Mouse (Mus musculus) left cerebral cortex, adult 8-10 months (tissue): Measurements from ENCODE around the gene Mxra8. TPM values are rescaled to one million over a fixed set of nuclear protein-coding genes. Genes with fewer than 3 reads are reported as not detected.

Source experiments
- DNase-seq, 2 experiments: peaks; one replicate each; pipeline ENCODE4 v3.0.0; 2022; ENCODE audit warnings: low spot score in 2 of 2
- microRNA-seq, 2 experiments: library from miRNA; unstranded; fragments of <30 nt; microRNA quantifications; one replicate each; pipeline ENCODE4 v1.2.0; 2022
- total RNA-seq, 4 experiments: library from RNA; stranded (reverse); gene quantifications; 2 replicates each; pipeline ENCODE4 v1.2.4; 2022

Mxra8 gene
- total RNA-seq, 4 experiments from 2014 or later: 8.9 to 10.3 (median 9.3) TPM

DNA sequence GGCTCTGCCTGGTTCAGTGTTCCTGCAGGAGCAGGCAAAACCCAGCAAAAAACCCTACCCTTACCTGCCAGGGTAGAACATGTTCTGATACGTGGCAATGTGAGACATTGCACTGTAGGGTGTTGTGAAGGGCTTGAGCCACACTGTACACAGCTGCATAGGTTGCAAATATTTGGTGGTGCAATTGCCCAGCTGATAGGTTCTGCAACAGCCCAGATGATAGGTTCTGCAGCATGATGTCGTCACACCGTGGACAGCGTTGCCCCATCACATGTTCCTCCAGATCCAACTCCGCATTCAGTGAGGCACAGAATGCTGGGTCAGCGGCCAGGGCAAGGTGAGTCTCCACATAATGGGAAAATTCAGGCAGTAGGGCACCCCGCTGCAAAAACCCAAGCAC lies 22.3 kb downstream of the Mxra8 start:
- DNase-seq: no peak

DNA sequence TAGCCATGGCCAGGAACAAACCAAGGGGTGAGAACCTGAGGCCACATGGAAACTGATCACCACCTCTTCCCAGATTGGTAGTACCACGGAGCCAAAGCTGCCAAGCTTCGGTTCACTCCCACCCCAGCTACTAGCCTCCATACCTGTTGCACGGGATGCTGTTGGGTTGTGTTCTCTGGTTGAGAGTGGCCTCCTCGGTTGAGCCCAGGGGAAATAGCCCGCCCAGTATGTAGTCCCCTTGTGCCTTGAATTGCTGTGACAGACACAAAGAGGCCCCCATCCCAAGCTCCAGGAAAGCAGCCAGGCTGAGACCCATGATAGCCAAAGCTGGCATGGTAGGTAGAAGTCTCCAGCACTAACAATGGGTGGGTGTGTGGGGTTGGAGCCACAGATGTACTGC lies 23.5 kb downstream of the Mxra8 start, which contains the start of gene Tas1r3:
Gene Tas1r3, minus strand, starts transcription at position 362 of the 400 bp plus-strand sequence.
- DNase-seq: no peak

DNA sequence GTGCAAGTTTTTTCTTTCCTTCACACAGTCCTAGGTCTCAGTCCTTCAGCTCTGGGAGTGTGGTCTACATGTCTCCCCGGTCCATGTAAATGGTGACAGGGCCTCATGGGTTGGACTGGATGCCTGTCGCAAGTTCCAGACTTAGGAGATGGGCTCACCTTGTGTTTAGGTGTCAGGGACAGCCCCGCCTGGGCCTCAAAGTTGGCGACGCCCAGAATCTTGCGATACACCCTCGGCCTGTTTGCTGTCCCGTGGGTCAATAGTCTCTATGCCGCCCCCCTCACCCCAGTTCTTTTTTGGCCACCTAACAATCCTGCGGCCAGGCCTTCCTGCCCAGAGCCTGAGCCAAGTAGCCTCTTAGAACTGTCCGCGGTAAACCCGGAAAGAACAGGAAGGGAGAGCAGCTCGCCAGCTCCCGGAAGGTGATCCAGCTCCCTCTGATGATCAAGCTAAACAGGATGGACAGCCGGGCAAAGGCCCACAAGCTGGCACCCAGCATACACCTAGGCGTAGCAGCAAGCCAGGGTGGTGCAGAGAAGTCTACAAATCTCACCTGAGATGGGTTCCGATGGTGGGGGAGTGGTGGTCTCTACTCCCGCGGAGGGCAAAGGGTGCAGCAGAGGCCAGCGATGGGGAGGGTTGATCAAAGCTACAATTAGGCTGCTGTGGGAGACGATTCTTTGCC lies 29.3 kb downstream of the Mxra8 start:
- no peak for DNase-seq

DNA sequence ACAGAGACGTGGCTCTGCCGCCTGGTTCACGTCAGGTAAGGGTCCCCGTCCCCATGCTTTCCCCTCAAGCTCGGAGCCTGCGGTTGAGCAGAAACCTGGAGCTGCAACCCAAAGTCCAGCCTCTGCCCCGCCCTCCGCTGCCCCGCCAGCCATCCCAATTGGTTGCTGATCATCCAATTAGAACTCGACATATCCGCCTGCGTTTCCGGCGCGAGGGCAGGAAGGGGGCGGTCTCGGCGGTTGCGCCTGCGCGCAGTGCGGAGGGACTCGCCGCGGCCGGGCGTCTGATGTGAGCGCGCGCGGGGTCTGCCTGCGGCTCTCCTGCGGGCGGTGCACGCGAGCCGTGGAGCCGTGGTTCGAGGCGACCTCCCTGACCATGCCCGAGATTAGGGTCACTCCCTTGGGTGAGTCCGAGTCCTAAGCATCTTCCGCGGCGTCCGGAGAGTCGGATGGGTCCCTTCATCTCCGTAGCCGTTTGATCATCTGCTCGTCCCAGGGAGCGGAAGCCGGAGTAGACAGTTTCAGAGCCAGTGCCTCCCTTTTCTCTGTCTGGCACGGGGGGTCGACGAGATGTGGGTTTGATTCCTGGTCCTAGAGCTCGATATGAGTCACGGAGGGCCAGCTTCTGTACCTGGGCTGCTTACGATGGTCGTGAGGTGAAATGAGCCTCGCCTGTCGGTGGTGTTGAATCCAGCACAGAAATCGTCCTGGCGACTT lies 30.0 kb downstream of the Mxra8 start, which contains the start of the genes Cptp and Ints11:
Gene Cptp, minus strand, starts transcription at position 124 of the 717 bp plus-strand sequence.
Gene Ints11, plus strand, starts transcription at position 230 of the 717 bp plus-strand sequence.
- peak; percentile 90 to 91 for DNase-seq

DNA sequence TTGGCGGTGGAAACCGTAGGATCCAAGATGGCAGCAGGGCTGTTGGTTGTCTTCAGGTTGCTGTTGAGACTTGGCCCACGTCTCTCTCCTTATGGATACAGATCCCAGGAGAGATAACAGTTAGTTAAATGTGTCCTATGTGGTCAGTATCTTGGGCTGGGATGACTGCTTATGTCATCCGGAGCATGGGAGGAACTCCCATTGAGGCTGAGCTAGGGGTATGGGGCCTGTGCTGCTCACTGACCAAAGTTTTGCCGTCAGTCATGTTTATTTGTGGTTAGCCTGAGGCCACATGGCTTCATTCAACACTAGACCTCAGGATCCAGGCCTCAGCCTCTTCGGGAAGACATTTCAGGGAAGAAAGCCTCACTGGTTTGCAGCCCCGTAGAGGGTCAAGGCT lies 31.9 kb downstream of the Mxra8 start:
- no peak for DNase-seq

DNA sequence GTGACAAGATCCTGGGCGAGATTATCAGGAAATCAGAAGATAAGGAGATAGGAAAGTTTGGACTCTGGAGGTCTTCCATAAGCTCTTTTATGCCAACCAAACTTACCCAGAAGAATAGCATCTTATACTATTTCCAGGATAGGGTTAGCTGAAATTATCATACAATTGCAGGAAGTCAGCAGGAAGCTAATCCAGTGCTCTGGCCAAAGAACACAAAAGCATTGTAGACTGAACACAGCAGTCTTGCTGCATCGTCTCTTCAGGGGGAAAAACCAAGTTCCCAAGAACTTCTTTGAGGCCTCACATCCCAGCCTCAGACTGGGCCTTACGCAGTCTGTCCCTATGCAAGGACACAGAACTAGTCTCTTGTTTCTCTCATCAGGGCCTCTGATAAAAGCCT lies 44.1 kb downstream of the Mxra8 start:
- no peak for DNase-seq

DNA sequence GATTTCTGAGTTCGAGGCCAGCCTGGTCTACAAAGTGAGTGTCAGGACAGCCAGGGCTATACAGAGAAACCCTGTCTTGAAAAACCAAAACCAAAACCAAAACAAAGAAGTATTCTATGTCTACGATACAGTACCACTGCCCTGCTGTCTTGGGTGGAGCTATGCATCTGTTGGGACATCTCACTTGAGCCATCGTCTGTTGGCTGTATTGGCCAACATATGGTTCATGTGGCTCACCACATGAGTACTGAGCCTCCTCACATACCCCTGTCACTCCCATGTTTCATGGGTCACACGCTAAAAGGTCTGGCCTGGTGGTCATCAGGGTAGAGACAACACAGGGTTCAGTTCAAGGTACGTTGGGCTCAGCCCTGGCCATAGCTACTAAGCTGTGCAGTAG lies 46.9 kb downstream of the Mxra8 start:
- no peak for DNase-seq

DNA sequence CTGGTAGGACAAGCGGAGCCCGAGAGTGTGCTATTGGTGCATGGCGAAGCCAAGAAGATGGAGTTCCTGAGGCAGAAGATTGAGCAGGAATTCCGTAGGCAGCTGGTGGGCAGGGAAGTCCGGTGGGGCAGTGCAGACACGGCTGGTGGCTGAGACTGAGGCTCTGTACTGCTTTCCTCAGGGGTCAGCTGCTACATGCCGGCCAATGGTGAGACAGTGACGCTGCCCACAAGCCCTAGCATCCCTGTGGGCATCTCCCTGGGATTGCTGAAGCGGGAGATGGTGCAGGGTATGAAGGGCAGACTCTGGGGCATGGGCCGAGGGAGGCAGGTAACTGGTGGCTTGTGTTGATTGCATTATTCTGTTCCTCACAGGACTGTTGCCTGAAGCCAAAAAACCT lies 48.2 kb downstream of the Mxra8 start:
- DNase-seq: no peak

DNA sequence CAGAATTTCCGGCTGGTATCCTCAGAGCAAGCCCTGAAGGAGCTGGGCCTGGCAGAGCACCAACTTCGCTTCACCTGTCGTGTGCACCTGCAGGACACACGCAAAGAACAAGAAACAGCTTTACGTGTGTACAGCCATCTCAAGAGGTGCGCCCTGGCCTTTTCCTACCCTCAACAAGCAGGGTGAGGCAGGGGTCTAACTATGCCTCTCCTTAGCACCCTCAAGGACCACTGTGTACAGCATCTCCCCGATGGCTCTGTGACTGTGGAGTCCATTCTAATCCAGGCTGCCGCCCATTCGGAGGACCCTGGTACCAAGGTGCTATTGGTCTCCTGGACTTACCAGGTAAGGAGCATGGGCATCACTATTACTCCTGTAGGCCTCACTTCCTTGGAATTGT lies 48.7 kb downstream of the Mxra8 start:
- DNase-seq: no peak

DNA sequence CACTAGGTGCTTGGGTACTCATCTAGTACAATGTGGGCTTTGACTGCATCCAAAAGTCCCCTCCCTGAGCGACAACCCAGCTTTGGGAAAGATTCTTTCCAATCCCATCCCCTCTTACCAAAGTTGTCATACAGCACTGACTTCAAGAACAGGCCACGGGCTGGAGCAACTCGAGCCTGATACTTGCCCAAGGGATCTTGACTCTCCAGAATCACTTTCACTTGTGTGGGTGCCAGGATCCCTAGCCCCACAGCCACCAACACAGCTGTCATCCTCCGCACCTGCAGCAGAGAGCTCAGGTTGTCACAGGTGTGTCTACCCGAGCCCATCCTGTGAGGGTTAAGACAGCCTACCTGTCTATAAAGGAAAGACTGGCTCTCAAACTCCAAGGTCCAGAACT lies 49.8 kb downstream of the Mxra8 start:
- no peak for DNase-seq

DNA sequence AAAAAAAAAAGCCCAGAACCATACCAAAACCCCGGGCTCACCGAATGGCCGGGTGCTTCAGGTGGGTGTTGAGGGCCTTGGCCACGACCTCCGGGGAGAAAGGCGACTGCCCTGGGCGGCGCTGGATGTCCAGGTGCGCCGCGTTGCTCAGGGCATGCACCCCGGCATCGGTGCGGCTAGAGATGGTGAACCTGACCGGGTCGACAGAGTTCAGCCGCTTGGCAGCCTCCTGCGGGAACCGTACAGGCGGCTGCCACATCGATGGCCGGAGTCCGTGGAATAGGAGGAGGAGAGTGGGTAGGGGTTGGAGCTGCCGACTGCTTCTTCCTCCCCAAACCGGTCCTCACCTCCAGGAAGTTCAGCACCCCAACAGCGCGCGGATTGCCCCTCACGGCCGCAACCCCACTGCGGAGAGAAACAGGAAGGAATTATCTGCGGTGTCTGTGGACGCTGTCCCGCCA lies 51.6 kb downstream of the Mxra8 start:
- DNase-seq: peak in 1 of 2 experiments; percentile 21

DNA sequence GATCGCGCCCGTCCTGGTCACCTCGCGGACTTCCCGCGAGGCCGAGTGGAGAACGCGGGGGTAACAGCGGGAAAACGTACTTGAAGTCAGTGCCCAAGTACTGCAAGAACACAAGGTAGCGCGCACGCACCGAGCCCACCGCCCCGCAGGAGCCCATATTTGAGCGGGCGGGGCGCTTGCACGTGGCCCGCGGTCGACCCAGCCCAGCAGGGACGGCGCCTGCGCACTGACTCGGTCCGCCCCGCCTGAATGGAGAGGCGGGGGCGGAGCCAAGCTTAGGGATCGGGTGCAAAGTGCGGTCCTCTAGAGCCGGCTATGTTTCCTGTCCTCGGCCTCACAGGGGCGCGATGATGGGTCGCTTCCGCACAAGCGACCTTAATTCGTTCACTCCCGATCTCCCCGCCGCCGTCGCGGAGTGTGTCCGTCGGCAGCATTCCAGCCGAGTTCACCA lies 52.1 kb downstream of the Mxra8 start, which contains the start of the genes Pusl1 and Acap3:
Gene Pusl1, minus strand, starts transcription at position 231 of the 451 bp plus-strand sequence.
Gene Acap3, plus strand, starts transcription at position 272 of the 451 bp plus-strand sequence.
- peak; percentile 87 to 94 for DNase-seq

DNA sequence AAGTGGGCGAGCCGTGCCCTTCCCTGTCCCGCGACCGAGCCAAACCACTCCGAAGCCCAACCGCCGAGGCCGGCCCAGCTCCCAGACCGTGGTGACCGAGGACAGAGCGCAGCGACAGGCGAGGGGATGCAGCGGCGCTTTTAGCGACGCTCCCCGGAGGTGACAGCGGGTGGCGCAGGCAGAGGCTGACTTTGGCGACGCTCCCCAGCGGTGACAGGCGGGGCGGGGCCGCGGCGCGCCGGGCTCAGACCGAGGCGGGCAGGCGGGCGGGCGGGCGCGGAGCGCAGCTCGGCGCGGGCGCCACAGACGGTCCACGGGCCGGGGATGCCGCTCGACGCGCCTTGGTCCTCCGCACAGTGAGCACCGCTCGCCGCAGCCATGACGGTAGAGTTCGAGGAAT lies 52.5 kb downstream of the Mxra8 start:
- peak in 1 of 2 experiments; percentile 71 for DNase-seq

DNA sequence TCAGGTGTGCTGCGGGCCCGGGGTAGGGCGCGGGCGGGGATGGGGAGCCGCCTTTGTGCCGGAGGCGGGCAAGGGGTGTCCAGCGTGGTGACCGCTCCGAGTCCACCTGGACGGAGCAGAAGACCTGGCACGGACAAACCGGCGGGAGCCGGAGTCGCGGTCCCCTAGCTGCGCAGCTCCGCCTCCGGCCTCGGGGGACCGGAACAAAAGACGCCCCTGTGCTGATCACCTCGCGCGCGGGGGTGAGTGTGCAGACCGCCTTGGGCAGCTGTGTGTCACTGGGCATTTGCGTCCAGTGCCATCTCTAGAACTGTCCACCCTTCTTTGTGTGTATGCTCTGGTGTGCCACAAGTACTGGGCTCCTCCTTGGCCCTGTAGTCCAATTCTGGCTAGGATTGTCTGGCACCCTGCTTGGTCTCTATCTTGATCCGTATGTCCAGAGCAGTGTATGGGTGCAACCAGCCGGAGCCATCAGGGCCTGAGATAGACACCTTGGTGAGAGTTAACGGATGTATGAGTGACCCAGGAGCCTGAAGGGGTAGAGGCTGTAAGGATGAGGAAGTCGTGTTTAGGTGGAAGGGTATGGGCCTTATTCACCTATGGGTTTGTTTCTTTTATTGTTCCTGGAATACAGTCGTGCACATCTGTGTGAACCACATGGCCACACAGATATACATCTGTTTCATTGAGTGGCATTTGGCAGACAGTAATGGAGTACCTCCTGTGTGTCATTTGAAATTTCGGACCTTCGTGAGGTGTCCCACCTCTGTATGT lies 53.1 kb downstream of the Mxra8 start:
- peak in 1 of 2 experiments; percentile 28 for DNase-seq

DNA sequence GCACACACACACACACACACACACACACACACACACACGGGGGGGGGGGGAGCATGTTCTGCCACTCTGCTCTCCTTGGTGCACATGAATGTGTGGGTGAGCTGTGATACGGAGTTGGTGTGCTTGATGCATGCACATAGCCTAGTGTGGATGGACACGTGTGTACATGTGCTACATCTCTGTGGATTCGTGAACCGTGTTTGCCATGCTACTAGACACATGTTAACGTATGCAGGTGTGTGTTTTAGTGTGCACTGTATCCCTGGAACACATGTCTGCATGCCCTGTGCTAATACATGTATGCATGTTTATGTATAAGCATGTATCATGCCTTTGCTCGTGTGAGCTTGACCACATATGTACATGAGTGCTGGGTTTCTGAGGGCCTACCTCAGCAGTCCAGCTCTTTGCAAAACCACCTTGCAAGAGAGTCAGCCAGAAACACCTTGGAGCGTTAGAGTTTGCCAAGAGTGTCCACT lies 53.8 kb downstream of the Mxra8 start:
- peak in 1 of 2 experiments; percentile 2 for DNase-seq

Small RNA genes lying within 50 kb of the gene (microRNA-seq; reads per million reads assigned to microRNA genes)
- 0 reads per million in 2 experiments for gene Gm27743

Other genes with a start within 250 kb of the Mxra8 start
- gene Slc35e2, start 238.3 kb upstream of the Mxra8 start, total RNA-seq: 10 to 100 TPM; 42.9 to 50.6 (median 43.8) TPM
- gene Cdk11b, start 214.8 kb upstream of the Mxra8 start, total RNA-seq: 10 to 100 TPM; 40.1 to 55.0 (median 47.1) TPM
- gene Gm10563, start 194.3 kb upstream of the Mxra8 start, total RNA-seq: not detected
- 1 to 10 TPM in 3 of 4 experiments, under 1 TPM in 1; 0.99 to 2.8 (median 2.1) TPM for gene Mmp23, start 186.3 kb upstream of the Mxra8 start, total RNA-seq
- gene Mib2, start 170.5 kb upstream of the Mxra8 start, total RNA-seq: 100 to 1,000 TPM; 108 to 124 (median 117) TPM
- gene Fndc10, start 145.3 kb upstream of the Mxra8 start, total RNA-seq: 10 to 100 TPM; 31.6 to 37.7 (median 34.7) TPM
- gene Ssu72, start 134.9 kb upstream of the Mxra8 start, total RNA-seq: 100 to 1,000 TPM in 2 of 4 experiments, 10 to 100 TPM in 2; 91.0 to 111 (median 98.8) TPM
- gene Tmem240, start 104.9 kb upstream of the Mxra8 start, total RNA-seq: 10 to 100 TPM; 43.9 to 53.3 (median 48.9) TPM
- 10 to 100 TPM; 41.3 to 55.7 (median 51.1) TPM for gene Atad3a, start 78.6 kb upstream of the Mxra8 start, total RNA-seq
- 10 to 100 TPM; 14.0 to 14.9 (median 14.4) TPM for gene Vwa1, start 65.0 kb upstream of the Mxra8 start, total RNA-seq
- gene Tmem88b, start 53.8 kb upstream of the Mxra8 start, total RNA-seq: 10 to 100 TPM; 35.4 to 43.6 (median 36.6) TPM
- under 1 TPM in 1 of 4 experiments, not detected in 3; 0.35 TPM for gene Ankrd65, start 49.2 kb upstream of the Mxra8 start, total RNA-seq
- gene Mrpl20, start 36.8 kb upstream of the Mxra8 start, total RNA-seq: 10 to 100 TPM; 75.3 to 87.1 (median 84.7) TPM
- 10 to 100 TPM; 54.7 to 60.9 (median 57.6) TPM for gene Ccnl2, start 27.2 kb upstream of the Mxra8 start, total RNA-seq
- 100 to 1,000 TPM; 101 to 109 (median 102) TPM for gene Aurkaip1, start 8.4 kb upstream of the Mxra8 start, total RNA-seq
- 10 to 100 TPM; 81.1 to 86.5 (median 81.4) TPM for gene Dvl1, start 7.7 kb downstream of the Mxra8 start, total RNA-seq
- gene Tas1r3, start 23.7 kb downstream of the Mxra8 start, total RNA-seq: under 1 TPM in 2 of 4 experiments, not detected in 2; 0.30 to 0.39 TPM
- gene Cptp, start 29.8 kb downstream of the Mxra8 start, total RNA-seq: 10 to 100 TPM; 30.1 to 48.4 (median 33.7) TPM
- gene Ints11, start 29.9 kb downstream of the Mxra8 start, total RNA-seq: 10 to 100 TPM; 26.8 to 32.6 (median 30.0) TPM
- gene Pusl1, start 52.1 kb downstream of the Mxra8 start, total RNA-seq: 10 to 100 TPM; 49.0 to 65.6 (median 58.5) TPM
- 100 to 1,000 TPM; 108 to 128 (median 122) TPM for gene Acap3, start 52.1 kb downstream of the Mxra8 start, total RNA-seq
- gene Ube2j2, start 104.2 kb downstream of the Mxra8 start, total RNA-seq: 10 to 100 TPM; 57.7 to 67.6 (median 65.2) TPM
- 10 to 100 TPM; 16.0 to 26.1 (median 23.8) TPM for gene C1qtnf12, start 122.6 kb downstream of the Mxra8 start, total RNA-seq
- 10 to 100 TPM in 2 of 4 experiments, 1 to 10 TPM in 2; 9.3 to 12.6 (median 10.5) TPM for gene B3galt6, start 153.0 kb downstream of the Mxra8 start, total RNA-seq
- 100 to 1,000 TPM; 206 to 235 (median 221) TPM for gene Sdf4, start 153.2 kb downstream of the Mxra8 start, total RNA-seq
- gene Tnfrsf4, start 174.2 kb downstream of the Mxra8 start, total RNA-seq: 1 to 10 TPM in 3 of 4 experiments, under 1 TPM in 1; 0.91 to 3.5 (median 1.5) TPM
- gene Tnfrsf18, start 186.5 kb downstream of the Mxra8 start, total RNA-seq: not detected
- gene Ttll10, start 219.7 kb downstream of the Mxra8 start, total RNA-seq: under 1 TPM; 0.30 to 0.64 (median 0.44) TPM